Mouse (Mus musculus): Measurements from ENCODE around the gene Dnmbp.
"Not testable (repeated sequence)": the region's sequence is repeated elsewhere in the genome, so short reads cannot be mapped to it uniquely, and the experiment has no call there.

The Dnmbp gene

GRCm38 (mm10) chr19:43939769-43940689, at the start of gene Dnmbp:
Dnmbp (minus strand) TSS chr19:43940191.
- DNase-seq (ENCODE audit: low spot score in 2 of 2): peak; percentile 76 to 77

- DNase-seq (ENCODE audit: low spot score in 2 of 2): no peak
Observed at GRCm38 (mm10) chr19:43986069-43986794, 46.2 kb upstream of the Dnmbp start, which contains the start of gene Cpn1. Cpn1 (minus strand) TSS chr19:43986556.

- no peak for DNase-seq (ENCODE audit: low spot score in 2 of 2)
Observed at GRCm38 (mm10) chr19:43981992-43982391, 42.0 kb upstream of the Dnmbp start.

GRCm38 (mm10) chr19:43980711-43981110, 40.7 kb upstream of the Dnmbp start:
- no peak for DNase-seq (ENCODE audit: low spot score in 2 of 2)

- no peak for DNase-seq (ENCODE audit: low spot score in 2 of 2)
Observed at GRCm38 (mm10) chr19:43977799-43978198, 37.8 kb upstream of the Dnmbp start.

- DNase-seq (ENCODE audit: low spot score in 2 of 2): peak; percentile 11 to 15
Observed at GRCm38 (mm10) chr19:43976661-43977060, 36.7 kb upstream of the Dnmbp start.

GRCm38 (mm10) chr19:43974221-43974620, 34.2 kb upstream of the Dnmbp start:
- DNase-seq (ENCODE audit: low spot score in 2 of 2): no peak

- no peak for DNase-seq (ENCODE audit: low spot score in 2 of 2)
Observed at GRCm38 (mm10) chr19:43973711-43974110, 33.7 kb upstream of the Dnmbp start.

- DNase-seq (ENCODE audit: low spot score in 2 of 2): no peak
Observed at GRCm38 (mm10) chr19:43972129-43972528, 32.1 kb upstream of the Dnmbp start.

GRCm38 (mm10) chr19:43968436-43969026, 28.5 kb upstream of the Dnmbp start:
- DNase-seq (ENCODE audit: low spot score in 2 of 2): no peak

GRCm38 (mm10) chr19:43966481-43966880, 26.5 kb upstream of the Dnmbp start:
- DNase-seq (ENCODE audit: low spot score in 2 of 2): no peak

- peak; percentile 6 to 15 for DNase-seq (ENCODE audit: low spot score in 2 of 2)
Observed at GRCm38 (mm10) chr19:43965496-43966085, 25.6 kb upstream of the Dnmbp start.

GRCm38 (mm10) chr19:43962795-43963194, 22.8 kb upstream of the Dnmbp start:
- DNase-seq (ENCODE audit: low spot score in 2 of 2): no peak

- no peak for DNase-seq (ENCODE audit: low spot score in 2 of 2)
Observed at GRCm38 (mm10) chr19:43961185-43961584, 21.2 kb upstream of the Dnmbp start.

- DNase-seq (ENCODE audit: low spot score in 2 of 2): no peak
Observed at GRCm38 (mm10) chr19:43960014-43960413, 20.0 kb upstream of the Dnmbp start.

GRCm38 (mm10) chr19:43959162-43959561, 19.2 kb upstream of the Dnmbp start:
- peak in 1 of 2 experiments; percentile 53 for DNase-seq (ENCODE audit: low spot score in 2 of 2)

GRCm38 (mm10) chr19:43957881-43958280, 17.9 kb upstream of the Dnmbp start:
- DNase-seq (ENCODE audit: low spot score in 2 of 2): no peak

GRCm38 (mm10) chr19:43957402-43957801, 17.4 kb upstream of the Dnmbp start:
- DNase-seq (ENCODE audit: low spot score in 2 of 2): peak; percentile 24 to 36

GRCm38 (mm10) chr19:43955266-43955665, 15.3 kb upstream of the Dnmbp start:
- no peak for DNase-seq (ENCODE audit: low spot score in 2 of 2)

GRCm38 (mm10) chr19:43954864-43955263, 14.9 kb upstream of the Dnmbp start:
- DNase-seq (ENCODE audit: low spot score in 2 of 2): no peak

- not testable (repeated sequence) for DNase-seq (ENCODE audit: low spot score in 2 of 2)
Observed at GRCm38 (mm10) chr19:43952936-43953335, 12.9 kb upstream of the Dnmbp start.

Measured in heart, adult 9 months (tissue).